Mouse (Mus musculus) neural tube, embryonic 12.5 days (tissue): ENCODE results near the gene Slc12a3. TPM values are rescaled to one million over a fixed set of nuclear protein-coding genes. Genes with fewer than 3 reads are reported as not detected.
A peak's percentile ranks its signal among the peaks of the same experiment; 100 is the strongest.

Experiments used
- microRNA counts: library from miRNA; unstranded; fragments of <30 nt; microRNA quantifications from one replicate; lab custom pipeline; 2017
- microRNA-seq: library from miRNA; unstranded; fragments of <30 nt; microRNA quantifications from one replicate; pipeline ENCODE4, GENCODE M21; 2017
- polyA plus RNA-seq: library from polyadenylated mRNA; unstranded; fragments of >200 nt; fragmentation: Nextera tagmentation; extraction: Ambion mirVana; gene quantifications from 2 replicates; pipeline ENCODE4 v1.2.1, GENCODE M21; 2016

The Slc12a3 gene
- polyA plus RNA-seq, 1 experiment from 2014 or later, result 0.19 TPM

MicroRNAs encoded within 50 kb of the gene (microRNA counts, 519-probe panel; counts per million panel counts)
- microRNA mmu-miR-138 (lab: Ali Mortazavi, UCI), result 4,400 counts per million, percentile 79 among the panel's probes with 10 or more counts

Small RNA genes lying within 50 kb of the gene (microRNA-seq; reads per million reads assigned to microRNA genes)
- 137 reads per million, percentile 56 among the genes with 10 or more reads in this experiment for gene Mir138-2

Other genes with a start within 250 kb of the Slc12a3 start
- gene Bbs2, start 230.3 kb upstream of the Slc12a3 start, polyA plus RNA-seq, result 20.5 and 25.3 TPM in 2 replicates
- gene Mt4, start 192.0 kb upstream of the Slc12a3 start, polyA plus RNA-seq, result not detected in 2 replicates
- 19.0 and 24.8 TPM in 2 replicates for gene Mt3, start 176.6 kb upstream of the Slc12a3 start, polyA plus RNA-seq
- gene Mt2, start 156.5 kb upstream of the Slc12a3 start, polyA plus RNA-seq, result 8.1 and 11.1 TPM in 2 replicates
- gene Mt1, start 150.1 kb upstream of the Slc12a3 start, polyA plus RNA-seq, result 33.3 and 36.7 TPM in 2 replicates
- 85.1 and 85.5 TPM in 2 replicates for gene Nup93, start 114.6 kb upstream of the Slc12a3 start, polyA plus RNA-seq
- gene Herpud1, start 57.2 kb downstream of the Slc12a3 start, polyA plus RNA-seq, result 52.6 and 55.5 TPM in 2 replicates
- gene Nlrc5, start 105.2 kb downstream of the Slc12a3 start, polyA plus RNA-seq, result 0.17 and 0.39 TPM in 2 replicates
- 12.6 and 14.4 TPM in 2 replicates for gene Cpne2, start 203.8 kb downstream of the Slc12a3 start, polyA plus RNA-seq